Mouse (Mus musculus) intestine, embryonic 15.5 days (tissue): ENCODE measurements around the gene Rab13. TPM values are rescaled to one million over a fixed set of nuclear protein-coding genes. Genes with fewer than 3 reads are reported as not detected.
A peak's percentile ranks its signal among the peaks of the same experiment; 100 is the strongest.

Experiments
- ATAC-seq: fragments of 200-750 bp; cut with Nextera tagmentation; 2 replicates; pipeline ENCODE4 v1.8.0; 2017; ENCODE audit warnings: moderate TSS enrichment, moderate library complexity
- H3K27ac ChIP-seq: fragments of 300-500 bp; sonication (generic); 2 replicates; pipeline ENCODE4 v1.5.1; 2015; ENCODE audit warnings: mild to moderate bottlenecking, inconsistent platforms
- H3K27me3 ChIP-seq: fragments of 300-500 bp; sonication (generic); replicated peaks from 2 replicates; pipeline ENCODE4 v1.6.1; 2015; ENCODE audit warnings: inconsistent platforms
- H3K36me3 ChIP-seq: fragments of 300-500 bp; sonication (generic); 2 replicates; pipeline ENCODE4 v1.6.1; 2015; ENCODE audit warnings: inconsistent platforms
- H3K4me1 ChIP-seq: fragments of 300-500 bp; sonication (generic); replicated peaks from 2 replicates; pipeline ENCODE4 v1.6.1; 2015; ENCODE audit warnings: inconsistent platforms
- H3K4me2 ChIP-seq: fragments of 300-500 bp; sonication (generic); replicated peaks from 2 replicates; pipeline ENCODE4 v1.6.1; 2015; ENCODE audit warnings: mild to moderate bottlenecking, inconsistent platforms
- H3K4me3 ChIP-seq: fragments of 300-500 bp; sonication (generic); replicated peaks from 2 replicates; pipeline ENCODE4 v1.5.1; 2015; ENCODE audit warnings: inconsistent platforms
- H3K9ac ChIP-seq: fragments of 300-500 bp; sonication (generic); 2 replicates; pipeline ENCODE4 v1.6.1; 2015; ENCODE audit warnings: inconsistent platforms
- H3K9me3 ChIP-seq: fragments of 300-500 bp; sonication (generic); 2 replicates; pipeline ENCODE4 v1.6.1; 2016; ENCODE audit warnings: inconsistent platforms
- WGBS: fragments of 180-500 bp; shearing (Covaris S2); methylation state at CpG from one replicate; pipeline ENCODE4 v1.1.7; 2015; 5-methylcytosine and 5-hydroxymethylcytosine counted together
- polyA plus RNA-seq: library from polyadenylated mRNA; unstranded; fragments of >200 nt; fragmentation: Nextera tagmentation; extraction: Ambion mirVana; gene quantifications from 2 replicates; pipeline ENCODE4 v1.2.1, GENCODE M21; 2015

Gene Rab13
- 23.1 and 23.5 TPM in 2 replicates for polyA plus RNA-seq

DNA sequence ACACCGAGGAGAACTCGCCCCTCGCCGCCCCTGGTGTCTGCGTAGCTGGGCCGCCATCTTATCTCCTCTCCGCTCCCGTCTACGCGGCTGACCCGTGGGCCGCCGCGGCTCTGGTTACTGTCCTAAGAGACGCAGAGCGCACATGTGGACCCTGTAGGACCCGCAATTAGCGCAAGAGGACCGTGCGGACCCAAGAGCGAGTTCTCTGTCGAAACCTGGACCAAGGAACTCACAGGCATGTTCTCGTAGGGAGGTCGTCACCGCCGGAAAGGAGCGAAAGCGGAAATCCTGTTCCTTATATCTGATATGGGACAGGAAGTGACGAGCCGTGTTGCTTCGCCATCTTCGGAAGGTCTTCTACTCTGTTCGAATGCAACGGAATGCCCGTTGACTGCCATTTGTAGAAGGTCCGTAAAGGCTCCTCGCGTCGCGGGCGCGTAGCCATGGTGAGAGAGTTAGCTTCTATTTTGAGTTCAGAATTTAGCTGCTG lies at the start of gene Rab13, which contains the start of gene Rps27:
Gene Rab13 (plus strand): TSS at position 319 of the 490 bp plus-strand sequence.
Gene Rps27 (minus strand): TSS at position 275 of the 490 bp plus-strand sequence.
- ATAC-seq, result peak; percentile 96
- Histone ChIP-seq H3K36me3 (peaks cover 19% of the 10 kb centered on the region), H3K9me3 (no peaks in the 10 kb centered on the region), H3K27ac (peak within 1 kb of the TSS; percentile 64), H3K4me2 (peak within 1 kb of the TSS; percentile 82), H3K27me3 (no peaks in the 10 kb centered on the region), H3K9ac (peak within 1 kb of the TSS; percentile 73), H3K4me1 (peaks cover 20% of the 10 kb centered on the region), H3K4me3 (peak within 1 kb of the TSS; percentile 60)
- WGBS, result under 1% methylated on average over 42 of the region's 42 CpGs

DNA sequence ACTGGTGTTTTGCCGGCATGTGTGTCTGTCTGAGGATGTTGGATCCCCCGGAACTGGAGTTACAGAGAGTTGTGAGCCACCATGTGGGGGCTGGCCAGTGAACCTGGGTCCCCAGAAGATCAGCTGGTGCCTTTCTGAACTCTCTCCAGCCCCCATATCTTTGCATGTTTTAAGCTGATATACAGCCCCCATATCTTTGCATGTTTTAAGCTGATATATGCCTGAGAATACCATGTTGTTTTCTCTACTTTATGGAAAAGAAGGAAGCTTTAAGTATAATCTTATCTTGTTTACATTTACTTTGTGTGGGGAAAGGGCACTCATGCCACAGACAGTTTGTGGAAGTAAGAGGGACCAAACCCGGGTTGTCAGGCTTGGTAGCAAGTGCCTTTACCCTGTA lies 33.9 kb upstream of the Rab13 start:
- Histone ChIP-seq H3K4me2 (no peak overlapping the region), H3K9me3 (no peaks in the 10 kb centered on the region), H3K36me3 (no peaks in the 10 kb centered on the region), H3K4me3 (no peak overlapping the region), H3K4me1 (no peaks in the 10 kb centered on the region), H3K27ac (no peak overlapping the region), H3K27me3 (no peaks in the 10 kb centered on the region), H3K9ac (no peak overlapping the region)
- 67% methylated on average over 3 of the region's 3 CpGs for WGBS
- no peak for ATAC-seq

DNA sequence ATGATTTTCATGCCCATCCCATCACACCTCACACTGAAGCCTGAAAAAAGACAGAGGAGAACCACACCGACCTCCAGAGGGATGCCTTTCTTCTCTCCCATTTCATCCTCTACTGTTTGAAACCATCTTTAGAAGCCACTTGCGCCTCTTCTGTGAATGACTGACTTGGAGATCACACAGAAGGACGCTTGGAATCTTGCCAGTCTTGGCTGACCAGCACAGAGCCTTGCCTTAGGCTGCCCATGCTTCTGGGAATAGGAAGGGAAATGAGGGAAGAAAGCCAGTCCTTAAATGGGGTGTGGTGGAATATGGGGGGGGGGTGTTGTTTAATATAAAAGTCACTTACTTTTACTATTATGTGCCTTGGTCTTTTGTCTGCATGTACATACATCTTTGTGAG lies 29.9 kb upstream of the Rab13 start:
- Histone ChIP-seq H3K27ac (no peak overlapping the region), H3K27me3 (no peaks in the 10 kb centered on the region), H3K4me1 (no peaks in the 10 kb centered on the region), H3K9me3 (no peaks in the 10 kb centered on the region), H3K9ac (no peak overlapping the region), H3K36me3 (no peaks in the 10 kb centered on the region), H3K4me3 (no peak overlapping the region), H3K4me2 (no peak overlapping the region)
- 70% methylated on average over 3 of the region's 3 CpGs for WGBS
- no peak for ATAC-seq

DNA sequence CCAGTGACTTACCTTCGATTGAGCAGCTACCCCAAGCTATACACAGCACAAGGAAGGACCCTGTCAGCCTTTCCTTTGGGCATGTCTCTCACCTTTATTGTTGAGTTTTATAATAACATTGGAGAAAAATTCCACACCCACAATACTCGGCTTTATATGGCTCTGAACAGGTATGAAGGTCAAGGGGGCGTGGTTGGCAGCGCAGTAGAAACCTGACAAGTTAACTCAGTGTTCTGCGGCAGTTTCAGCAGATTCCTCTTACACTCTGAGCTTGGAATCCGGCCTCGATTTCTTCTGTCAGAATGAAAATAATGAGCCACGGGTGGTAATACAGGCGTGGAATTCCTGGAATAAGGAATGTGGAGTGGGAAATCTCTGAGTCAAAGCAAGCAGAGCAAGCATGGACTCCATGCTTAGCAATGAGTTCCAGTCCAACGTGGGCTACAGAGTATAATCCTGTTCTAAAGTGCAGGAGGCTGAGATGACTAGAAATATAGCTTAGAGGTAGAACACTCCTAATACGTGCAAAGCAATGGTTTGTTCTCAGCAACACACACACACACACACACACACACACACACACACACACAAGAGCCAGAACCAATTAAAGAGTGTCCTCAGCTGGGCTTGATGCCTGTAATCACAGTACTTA lies 22.5 kb upstream of the Rab13 start:
- no peak overlapping the region for H3K4me2 ChIP-seq
- no peaks in the 10 kb centered on the region for H3K4me1 ChIP-seq
- H3K27me3 ChIP-seq, result no peaks in the 10 kb centered on the region
- peak; percentile 88 for ATAC-seq
- H3K9ac ChIP-seq, result no peak overlapping the region
- no peaks in the 10 kb centered on the region for H3K36me3 ChIP-seq
- no peaks in the 10 kb centered on the region for H3K9me3 ChIP-seq
- no peak overlapping the region for H3K4me3 ChIP-seq
- 58% methylated on average over 11 of the region's 11 CpGs for WGBS
- H3K27ac ChIP-seq, result peak overlapping the region; percentile 24; the same call in 1 of the 2 replicates

DNA sequence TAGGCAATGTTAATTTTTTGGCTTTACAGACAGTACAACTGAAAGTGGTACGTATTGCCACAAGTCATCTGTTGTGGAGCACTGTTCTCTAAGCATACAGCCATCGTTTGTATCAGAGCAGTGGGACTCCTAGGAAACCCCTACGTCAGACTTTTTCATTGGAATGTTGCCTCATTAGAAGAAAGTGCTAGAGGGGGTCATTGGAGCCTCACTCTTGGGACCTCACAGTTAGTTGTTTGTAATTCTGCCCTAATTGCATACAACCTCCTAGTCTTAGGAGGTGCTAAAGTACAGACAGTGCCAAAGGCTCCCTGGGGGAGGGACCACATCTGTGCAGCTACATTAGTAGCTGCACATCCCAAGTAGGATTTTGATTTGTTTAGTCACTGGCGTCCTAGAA lies 18.7 kb upstream of the Rab13 start:
- Histone ChIP-seq H3K36me3 (no peaks in the 10 kb centered on the region), H3K4me1 (no peaks in the 10 kb centered on the region), H3K9me3 (no peaks in the 10 kb centered on the region), H3K9ac (no peak overlapping the region), H3K4me2 (no peak overlapping the region), H3K27ac (no peak overlapping the region), H3K4me3 (no peak overlapping the region), H3K27me3 (no peaks in the 10 kb centered on the region)
- WGBS, result 54% methylated on average over 4 of the region's 4 CpGs
- no peak for ATAC-seq

DNA sequence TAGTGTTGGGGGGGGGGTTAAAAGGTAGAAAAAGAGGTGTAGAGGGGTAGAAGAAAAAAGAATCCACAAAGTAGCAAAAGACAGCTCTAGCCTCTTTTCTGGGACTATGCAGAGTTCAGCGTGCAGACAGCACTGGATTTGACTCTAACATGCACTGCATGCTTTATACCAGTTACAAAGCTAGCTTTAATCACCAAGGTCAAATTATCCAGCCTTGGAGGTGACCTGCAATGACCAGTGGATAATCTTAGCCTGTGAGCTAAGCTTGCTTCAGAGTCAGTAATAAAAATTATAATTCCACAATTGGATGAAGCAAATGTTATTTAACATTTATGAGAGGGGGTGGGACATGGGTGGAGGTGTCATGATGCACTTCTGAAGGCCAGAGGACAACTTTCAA lies 17.9 kb upstream of the Rab13 start:
- WGBS, result 73% methylated on average over 1 of the region's 1 CpGs
- Histone ChIP-seq H3K27ac (no peak overlapping the region), H3K9me3 (no peaks in the 10 kb centered on the region), H3K4me2 (no peak overlapping the region), H3K4me1 (no peaks in the 10 kb centered on the region), H3K4me3 (no peak overlapping the region), H3K9ac (no peak overlapping the region), H3K36me3 (no peaks in the 10 kb centered on the region), H3K27me3 (no peaks in the 10 kb centered on the region)
- no peak for ATAC-seq

DNA sequence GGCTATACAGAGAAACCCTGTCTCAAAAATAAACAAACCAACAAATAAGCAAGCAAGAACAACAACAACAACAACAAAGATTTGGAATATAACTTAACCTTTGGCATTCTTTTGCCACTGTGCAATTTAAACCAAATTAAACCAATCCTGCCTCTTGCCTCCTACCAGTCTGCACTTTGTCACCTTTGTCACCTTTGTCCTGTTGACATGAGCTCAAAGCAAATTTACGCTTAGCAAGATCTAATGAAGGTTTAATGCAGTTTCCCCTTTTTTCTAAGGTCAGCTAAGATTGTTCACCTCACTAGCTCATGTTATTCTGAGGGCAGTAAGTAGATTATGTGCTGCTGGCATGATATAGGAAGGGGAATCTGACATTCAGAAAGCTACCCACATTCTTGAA lies 15.9 kb upstream of the Rab13 start:
- 79% methylated on average over 1 of the region's 1 CpGs for WGBS
- no peaks in the 10 kb centered on the region for H3K36me3 ChIP-seq
- no peak overlapping the region for H3K4me2 ChIP-seq
- no peaks in the 10 kb centered on the region for H3K9me3 ChIP-seq
- no peak overlapping the region for H3K27ac ChIP-seq
- H3K4me1 ChIP-seq, result no peaks in the 10 kb centered on the region
- no peak overlapping the region for H3K9ac ChIP-seq
- no peak for ATAC-seq
- no peaks in the 10 kb centered on the region for H3K27me3 ChIP-seq
- H3K4me3 ChIP-seq, result no peak overlapping the region

DNA sequence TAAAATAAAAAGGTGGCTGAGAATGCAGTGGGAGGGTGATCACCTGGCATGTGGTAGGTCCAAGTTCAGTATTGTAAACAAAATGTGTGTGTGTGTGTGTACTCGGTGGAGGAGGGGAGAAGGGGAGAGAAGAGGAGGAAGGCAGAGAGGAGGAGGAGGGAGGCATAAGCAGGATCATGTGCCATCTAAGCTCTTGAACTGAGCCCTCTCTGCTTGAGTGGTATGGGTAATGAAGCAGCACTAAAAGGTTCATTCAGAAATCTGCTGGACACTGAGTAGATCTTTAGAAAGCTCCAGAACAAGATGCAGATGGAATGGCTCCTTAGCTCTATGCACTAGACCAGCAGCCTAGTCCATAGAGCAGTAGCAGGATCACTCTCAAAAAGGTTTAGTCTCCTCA lies 10.6 kb upstream of the Rab13 start:
- H3K4me2 ChIP-seq, result no peak overlapping the region
- H3K4me1 ChIP-seq, result no peaks in the 10 kb centered on the region
- WGBS, result 43% methylated on average over 1 of the region's 1 CpGs
- H3K4me3 ChIP-seq, result no peak overlapping the region
- no peak overlapping the region for H3K27ac ChIP-seq
- no peak overlapping the region for H3K9ac ChIP-seq
- ATAC-seq, result no peak
- H3K36me3 ChIP-seq, result no peaks in the 10 kb centered on the region
- no peaks in the 10 kb centered on the region for H3K27me3 ChIP-seq
- H3K9me3 ChIP-seq, result no peaks in the 10 kb centered on the region

DNA sequence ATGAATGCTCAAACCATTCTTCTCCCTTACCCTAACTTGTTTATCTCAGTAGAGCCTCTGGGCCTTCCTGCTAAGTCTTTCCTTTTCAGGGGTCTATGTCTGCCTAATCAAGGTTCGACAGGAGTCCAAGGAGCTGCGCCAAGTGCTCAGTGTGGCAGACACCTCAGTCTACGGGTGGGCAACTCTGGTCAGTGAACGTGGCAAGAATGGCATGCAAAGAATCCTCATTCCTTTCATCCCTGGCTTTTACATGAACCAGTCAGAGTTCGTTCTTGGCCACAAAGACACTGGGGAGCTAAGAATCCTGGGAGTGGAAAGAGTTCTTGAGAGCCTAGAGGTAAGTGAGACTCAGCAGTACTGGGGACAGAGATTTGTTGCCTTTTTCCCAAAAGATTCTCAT lies 9.9 kb upstream of the Rab13 start:
- H3K36me3 ChIP-seq, result peaks cover 4% of the 10 kb centered on the region; the same call in 1 of the 2 replicates
- 62% methylated on average over 5 of the region's 5 CpGs for WGBS
- no peaks in the 10 kb centered on the region for H3K4me1 ChIP-seq
- H3K9ac ChIP-seq, result no peak overlapping the region
- ATAC-seq, result no peak
- no peak overlapping the region for H3K4me3 ChIP-seq
- no peak overlapping the region for H3K27ac ChIP-seq
- no peaks in the 10 kb centered on the region for H3K9me3 ChIP-seq
- H3K4me2 ChIP-seq, result no peak overlapping the region
- H3K27me3 ChIP-seq, result no peaks in the 10 kb centered on the region

DNA sequence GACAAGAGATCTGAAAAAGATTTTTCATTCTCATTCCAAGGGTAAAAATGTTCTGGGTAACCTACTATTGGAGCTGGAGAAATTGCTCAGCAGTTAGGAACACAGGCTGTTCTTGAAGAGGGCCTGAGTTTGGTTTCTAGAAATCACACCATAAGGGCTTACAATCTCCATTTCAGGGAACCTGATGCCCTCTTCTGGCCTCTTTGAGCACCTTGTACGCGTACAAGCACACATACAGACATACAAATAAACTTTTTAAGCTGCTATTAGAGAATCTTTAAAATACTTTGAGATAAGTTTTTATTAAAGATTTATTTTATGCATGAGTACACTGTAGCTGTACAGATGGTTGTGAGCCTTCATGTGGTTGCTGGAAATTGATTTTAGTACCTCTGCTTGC lies 8.9 kb upstream of the Rab13 start:
- WGBS, result 95% methylated on average over 2 of the region's 2 CpGs
- Histone ChIP-seq H3K4me3 (no peak overlapping the region), H3K27me3 (no peaks in the 10 kb centered on the region), H3K9ac (no peak overlapping the region), H3K36me3 (peaks cover 9% of the 10 kb centered on the region; the same call in 1 of the 2 replicates), H3K4me2 (no peak overlapping the region), H3K9me3 (no peaks in the 10 kb centered on the region), H3K27ac (no peak overlapping the region), H3K4me1 (no peaks in the 10 kb centered on the region)
- ATAC-seq, result no peak

DNA sequence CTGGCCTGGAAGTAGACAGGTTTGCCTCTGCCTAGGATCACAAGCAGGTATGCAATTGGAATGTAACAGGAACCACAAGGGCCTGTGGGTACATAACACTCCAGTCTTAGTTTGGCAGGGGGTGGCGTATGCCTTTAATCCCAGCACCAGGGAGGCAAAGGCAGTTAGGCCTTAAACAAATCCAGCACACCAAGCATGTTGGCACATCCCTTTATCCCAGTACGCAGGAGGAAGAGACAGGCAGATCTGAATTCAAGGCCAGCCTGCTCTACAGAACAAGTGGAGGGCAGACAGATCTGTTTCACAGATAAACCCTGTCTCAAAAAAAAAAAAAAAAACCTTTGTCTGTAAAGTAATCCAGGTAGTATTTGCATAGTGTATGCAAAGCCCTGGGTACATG lies 4.8 kb upstream of the Rab13 start:
- Histone ChIP-seq H3K4me3 (no peak overlapping the region), H3K9me3 (no peaks in the 10 kb centered on the region), H3K27me3 (no peaks in the 10 kb centered on the region), H3K36me3 (peaks cover 21% of the 10 kb centered on the region), H3K9ac (no peak overlapping the region), H3K27ac (no peak overlapping the region), H3K4me2 (no peak overlapping the region), H3K4me1 (peaks cover 20% of the 10 kb centered on the region)
- WGBS, result 81% methylated on average over 2 of the region's 2 CpGs
- no peak for ATAC-seq

DNA sequence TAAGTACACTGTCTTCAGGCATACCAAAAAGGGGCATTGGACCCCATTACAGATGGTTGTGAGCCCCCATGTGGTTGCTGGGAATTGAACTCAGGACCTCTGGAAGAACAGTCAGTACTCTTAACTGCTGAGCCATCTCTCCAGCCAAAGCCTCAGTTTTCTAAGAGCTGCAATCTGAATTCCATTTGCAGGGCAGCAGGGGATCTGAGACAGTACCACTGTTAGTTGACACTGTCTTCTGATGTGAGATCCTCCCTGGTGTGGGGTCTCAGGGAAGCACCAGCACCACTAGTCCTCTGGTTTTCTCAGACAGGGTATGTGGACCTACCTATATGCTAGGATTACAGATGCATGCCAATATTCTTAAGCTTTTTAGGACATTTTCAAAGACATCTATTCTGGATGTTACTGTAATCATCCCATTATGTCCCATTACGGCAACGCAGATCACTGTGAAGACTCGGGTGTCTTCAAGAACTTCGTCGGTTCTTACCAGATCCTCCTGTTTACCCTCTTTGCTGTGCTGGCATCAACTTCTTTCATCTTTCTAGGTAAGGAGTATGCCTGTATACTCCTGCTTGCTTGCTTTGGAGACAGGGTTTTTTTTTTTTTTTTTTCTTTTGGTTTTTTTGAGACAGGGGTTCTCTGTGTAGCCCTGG lies 3.5 kb upstream of the Rab13 start:
- WGBS, result 93% methylated on average over 5 of the region's 5 CpGs
- H3K9me3 ChIP-seq, result no peaks in the 10 kb centered on the region
- H3K27me3 ChIP-seq, result no peaks in the 10 kb centered on the region
- no peak overlapping the region for H3K27ac ChIP-seq
- H3K4me1 ChIP-seq, result peaks cover 20% of the 10 kb centered on the region
- H3K4me2 ChIP-seq, result no peak overlapping the region
- H3K36me3 ChIP-seq, result peaks cover 21% of the 10 kb centered on the region
- no peak for ATAC-seq
- H3K4me3 ChIP-seq, result no peak overlapping the region
- H3K9ac ChIP-seq, result no peak overlapping the region
